Mouse (Mus musculus) c-Kit-positive CD71-positive TER-119-negative erythroid progenitor cells, embryonic 14.5 days (primary cell): ENCODE measurements around the gene Dcpp3.
"Not testable (repeated sequence)": the region's sequence is repeated elsewhere in the genome, so short reads cannot be mapped to it uniquely, and the experiment has no call there.

Source experiments
- DNase-seq: peaks from one replicate; pipeline ENCODE4 v3.0.0-alpha.2; 2013; ENCODE audit warnings: low read depth

The Dcpp3 gene

GRCm38 (mm10) chr17:23917158-23917557, at the start of gene Dcpp3:
TSS of gene Dcpp3 (plus strand) at chr17:23917458.
- DNase-seq, result not testable (repeated sequence)

GRCm38 (mm10) chr17:23867756-23868155, 49.5 kb upstream of the Dcpp3 start, which contains the start of gene Prss21:
TSS of gene Prss21 (plus strand) at chr17:23868056.
- no peak for DNase-seq

GRCm38 (mm10) chr17:23868513-23868912, 48.7 kb upstream of the Dcpp3 start:
- no peak for DNase-seq

GRCm38 (mm10) chr17:23873884-23874856, 43.1 kb upstream of the Dcpp3 start:
- DNase-seq, result peak; percentile 14

DNA sequence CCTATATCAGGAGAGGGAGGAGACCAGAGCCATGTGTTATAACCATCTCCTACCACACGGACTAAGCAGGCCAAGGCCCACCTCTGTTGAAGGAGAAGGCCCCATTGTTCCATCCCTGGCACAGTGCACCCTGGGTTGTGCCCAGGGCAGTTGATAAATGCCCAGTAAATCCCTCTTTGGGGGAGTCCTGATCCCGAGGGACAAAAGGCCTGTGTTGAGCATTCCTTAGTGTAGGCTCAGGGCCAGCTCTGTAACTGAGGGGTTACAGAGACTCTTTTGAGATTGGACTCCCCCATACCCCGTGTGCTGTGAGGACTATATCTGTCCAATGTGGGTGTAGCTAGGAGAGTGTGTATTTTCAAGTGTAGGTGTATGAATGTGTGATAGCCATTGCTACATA, 40.5 kb upstream of the Dcpp3 start:
- DNase-seq, result no peak

GRCm38 (mm10) chr17:23877166-23877565, 40.1 kb upstream of the Dcpp3 start:
- no peak for DNase-seq

GRCm38 (mm10) chr17:23880576-23880975, 36.7 kb upstream of the Dcpp3 start, which contains the start of the genes Dcpp1 and Dcpp2:
TSS of gene Dcpp1 (plus strand) at chr17:23880876.
TSS of gene Dcpp2 (plus strand) at chr17:23880880.
- DNase-seq, result not testable (repeated sequence)

DNA sequence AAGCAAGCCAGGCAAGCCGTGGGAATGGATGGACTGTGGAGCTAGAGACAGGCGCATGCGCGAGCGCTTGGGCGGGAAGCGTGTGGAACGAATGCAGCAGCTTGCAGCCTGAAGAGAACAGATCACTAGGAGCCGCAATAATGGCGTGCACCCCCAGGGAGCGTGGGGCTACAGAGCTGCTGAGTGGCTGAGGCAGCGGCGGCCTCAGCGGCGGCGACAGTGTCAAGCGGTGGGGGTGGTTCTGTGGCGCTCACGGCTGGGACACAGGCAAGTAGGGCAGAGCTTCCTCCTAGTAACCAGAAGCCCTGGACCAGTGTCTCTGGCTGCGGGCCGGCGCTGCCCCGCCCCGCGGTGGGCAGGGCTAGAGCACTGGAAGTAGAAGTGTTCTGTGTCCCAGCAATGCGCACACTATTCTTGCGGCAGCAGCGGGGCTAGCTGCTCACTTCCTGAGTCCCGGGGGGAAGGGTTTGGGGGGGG, 7.3 kb downstream of the Dcpp3 start:
- DNase-seq, result peak; percentile 79

- peak; percentile 44 for DNase-seq
Measured at GRCm38 (mm10) chr17:23925090-23925493, 7.8 kb downstream of the Dcpp3 start.

GRCm38 (mm10) chr17:23931157-23931556, 13.9 kb downstream of the Dcpp3 start:
- DNase-seq, result no peak

- no peak for DNase-seq
Measured at GRCm38 (mm10) chr17:23941372-23941771, 24.1 kb downstream of the Dcpp3 start, which contains the start of gene Sbp. TSS of gene Sbp (plus strand) at chr17:23941672.

DNA sequence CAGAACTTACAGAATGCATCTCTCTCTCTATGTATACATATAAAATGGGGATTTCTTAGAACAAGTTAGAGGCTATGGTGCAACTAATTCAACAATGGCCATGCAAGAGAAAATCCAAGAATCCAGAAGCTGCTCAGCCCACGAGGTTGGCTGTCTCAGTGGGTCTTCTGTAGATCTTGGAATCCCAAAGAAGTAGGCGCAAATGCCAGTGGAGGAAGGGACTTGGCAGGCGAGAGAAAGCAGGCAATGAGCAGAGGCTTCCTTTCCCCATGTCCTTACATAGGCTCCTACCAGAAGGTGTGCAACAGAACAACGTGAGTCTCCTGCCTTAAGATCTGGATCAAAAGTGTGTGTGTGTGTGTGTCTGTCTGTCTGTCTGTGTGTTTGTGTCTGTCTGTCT, 30.2 kb downstream of the Dcpp3 start:
- not testable (repeated sequence) for DNase-seq

DNA sequence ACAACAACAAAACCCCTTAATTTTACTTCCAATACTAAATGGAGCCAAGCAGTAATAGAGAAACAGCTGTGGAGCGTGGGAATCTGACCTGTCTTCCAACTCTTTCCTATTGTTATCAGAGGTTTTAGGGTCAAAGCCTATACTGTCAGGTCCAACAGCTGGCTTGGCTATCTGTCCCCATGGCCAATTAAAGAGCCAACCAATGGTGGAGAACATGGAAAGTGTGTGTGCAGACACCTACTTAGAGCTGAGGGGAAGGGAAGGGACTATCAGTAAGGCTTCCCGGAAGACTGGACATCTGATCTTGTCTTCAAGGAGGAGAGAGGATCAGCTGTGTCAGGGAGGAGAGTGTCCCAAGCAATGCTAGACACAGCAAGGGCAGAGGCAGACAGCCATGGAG, 31.8 kb downstream of the Dcpp3 start:
- DNase-seq, result no peak

DNA sequence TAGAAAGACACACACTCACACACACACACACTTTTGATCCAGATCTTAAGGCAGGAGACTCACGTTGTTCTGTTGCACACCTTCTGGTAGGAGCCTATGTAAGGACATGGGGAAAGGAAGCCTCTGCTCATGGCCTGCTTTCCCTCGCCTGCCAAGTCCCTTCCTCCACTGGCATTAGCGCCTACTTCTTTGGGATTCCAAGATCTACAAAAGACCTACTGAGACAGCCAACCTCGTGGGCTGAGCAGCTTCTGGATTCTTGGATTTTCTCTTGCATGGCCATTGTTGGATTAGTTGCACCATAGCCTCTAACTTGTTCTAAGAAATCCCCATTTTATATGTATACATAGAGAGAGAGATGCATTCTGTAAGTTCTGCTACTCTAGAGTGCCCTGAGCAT, 33.6 kb downstream of the Dcpp3 start:
- not testable (repeated sequence) for DNase-seq

- no peak for DNase-seq
Measured at GRCm38 (mm10) chr17:23955174-23955573, 37.9 kb downstream of the Dcpp3 start, which contains the start of gene Sbpl. TSS of gene Sbpl (minus strand) at chr17:23955274.

- peak; percentile 53 for DNase-seq
Measured at GRCm38 (mm10) chr17:23960084-23960738, 43.0 kb downstream of the Dcpp3 start.

GRCm38 (mm10) chr17:23961573-23962122, 44.4 kb downstream of the Dcpp3 start:
- DNase-seq, result no peak

DNA sequence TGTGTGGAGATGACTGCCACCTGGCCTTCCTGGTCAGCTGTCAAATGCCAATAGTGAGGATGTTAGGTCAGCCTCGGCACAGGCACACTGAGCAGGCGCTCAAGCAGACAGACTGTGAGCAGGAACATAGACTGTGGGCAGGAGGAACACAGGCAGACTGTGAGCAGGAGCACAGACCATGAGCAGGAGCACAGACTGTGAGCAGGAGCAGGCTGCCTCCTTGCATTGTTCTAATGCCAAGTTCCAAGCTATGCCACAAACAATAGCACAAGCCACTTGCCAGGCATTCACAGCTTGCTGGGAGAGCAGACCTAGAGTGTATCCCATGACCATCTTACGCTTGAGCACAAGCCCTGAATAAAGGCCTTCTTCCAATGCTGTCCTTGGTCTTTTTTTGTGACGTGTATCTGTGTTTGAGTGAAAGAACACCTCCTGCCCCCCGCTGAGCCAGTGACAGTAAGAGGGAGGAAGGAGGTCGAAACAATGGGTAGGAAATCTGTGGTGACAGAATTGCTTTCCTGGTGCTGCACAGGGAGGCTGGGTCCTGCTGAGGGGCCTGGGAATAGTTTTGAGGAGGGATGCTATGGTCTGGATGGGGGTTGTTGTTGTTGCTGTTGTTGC, 48.7 kb downstream of the Dcpp3 start:
- no peak for DNase-seq

- no peak for DNase-seq
Measured at GRCm38 (mm10) chr17:23966658-23967401, 49.6 kb downstream of the Dcpp3 start.

GRCm38 (mm10) chr17:23968780-23969179, 51.5 kb downstream of the Dcpp3 start:
- DNase-seq, result peak; percentile 7
